Mouse (Mus musculus) 3134 (cell line): ENCODE data around the gene Lrba.

ENCODE experiments used
- DNase-seq: peaks from one replicate; pipeline ENCODE4 v3.0.0-alpha.2; 2011; ENCODE audit warnings: low spot score; ENCODE audit not compliant: insufficient read length; ENCODE audit errors: extremely low read depth

Lrba gene

DNA sequence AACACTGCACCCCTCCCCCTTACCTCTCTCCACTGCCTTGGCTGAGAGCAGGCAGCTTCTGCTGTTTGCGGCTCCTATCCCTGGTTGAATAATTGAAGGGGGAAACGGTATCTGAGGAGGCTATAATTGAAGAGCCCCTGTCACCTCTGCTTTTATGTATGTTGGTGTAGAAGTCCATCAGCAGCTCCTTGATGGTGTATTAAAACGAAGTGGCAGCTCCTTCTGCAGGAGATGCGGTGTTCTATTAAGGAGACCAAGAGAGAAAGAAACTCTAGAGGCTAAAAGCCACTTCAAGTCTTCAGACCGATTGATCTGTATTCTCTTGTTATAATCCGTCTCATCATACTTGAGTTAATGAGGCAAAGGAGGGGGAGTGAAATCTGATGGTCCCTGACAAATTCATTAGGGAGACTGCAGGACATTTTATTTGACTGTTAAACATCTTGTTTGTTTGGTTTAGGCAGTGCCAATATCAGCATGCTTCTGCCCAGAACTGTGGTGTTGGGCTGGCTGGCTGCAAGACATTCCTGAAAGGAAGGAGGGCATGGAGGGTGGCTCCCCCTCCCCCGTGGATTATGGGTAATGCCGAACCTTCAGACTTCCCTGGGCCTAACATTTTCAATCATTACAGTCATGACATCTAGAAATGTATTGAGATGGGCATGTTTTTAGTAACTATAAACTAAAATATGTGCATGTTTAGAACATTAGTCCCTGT is 326.7 kb downstream of the Lrba start:
- no peak for DNase-seq

DNA sequence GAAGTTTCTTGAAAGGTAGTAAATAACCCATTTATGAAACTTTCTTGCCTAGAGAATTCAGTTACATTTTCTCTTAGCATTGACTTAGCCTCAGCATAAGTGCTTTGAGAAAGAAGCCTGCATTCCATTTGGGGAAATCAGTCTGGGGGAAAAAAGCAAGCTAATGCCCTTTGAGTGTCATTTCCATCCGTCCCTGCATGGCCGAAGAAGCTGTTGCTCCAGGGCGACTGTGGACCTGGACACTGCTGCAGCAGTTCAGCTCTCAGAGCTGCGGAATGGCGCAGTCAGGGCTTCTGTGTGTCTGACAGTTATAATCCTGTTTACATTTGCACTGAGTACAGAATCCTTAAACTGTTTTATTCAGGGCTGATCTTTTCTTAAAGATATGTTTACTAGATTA is 327.7 kb downstream of the Lrba start:
- no peak for DNase-seq

DNA sequence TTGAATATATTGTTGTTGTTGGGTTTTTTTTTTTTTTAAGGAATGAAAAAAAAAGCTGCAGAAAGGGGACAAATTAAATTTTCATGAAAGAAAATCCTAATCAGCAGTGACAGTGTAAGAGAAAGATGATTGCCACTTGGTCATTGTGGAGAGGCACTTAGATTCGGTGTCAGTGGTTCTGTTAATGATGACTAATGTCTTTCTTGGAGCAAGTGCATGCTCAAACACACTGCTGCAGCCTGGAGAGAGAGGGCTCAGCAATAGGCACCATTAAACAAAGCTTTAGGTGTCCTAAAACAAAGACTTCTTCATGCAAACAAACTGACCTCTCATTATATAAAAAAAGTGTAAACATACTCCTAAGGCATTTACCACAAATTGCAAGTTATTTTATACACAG is 334.5 kb downstream of the Lrba start:
- no peak for DNase-seq

DNA sequence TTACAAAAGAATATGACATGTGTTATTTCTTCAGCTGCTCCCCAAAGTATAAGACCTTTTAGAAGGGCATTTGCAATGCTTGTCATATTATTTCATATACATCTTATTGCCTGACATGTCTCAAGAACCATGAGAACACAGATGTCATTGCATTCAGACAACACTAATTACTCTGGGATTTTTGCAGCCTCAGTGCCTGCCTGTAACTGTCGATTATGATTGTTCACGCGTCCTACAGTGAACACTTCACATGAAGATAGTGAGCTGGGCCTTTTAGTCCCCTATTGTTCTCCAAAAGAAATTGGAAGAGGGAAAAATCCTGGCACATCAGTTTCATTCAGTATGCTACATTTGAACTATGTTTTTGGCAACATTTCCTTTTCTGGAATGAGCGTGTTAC is 335.2 kb downstream of the Lrba start:
- DNase-seq = no peak

DNA sequence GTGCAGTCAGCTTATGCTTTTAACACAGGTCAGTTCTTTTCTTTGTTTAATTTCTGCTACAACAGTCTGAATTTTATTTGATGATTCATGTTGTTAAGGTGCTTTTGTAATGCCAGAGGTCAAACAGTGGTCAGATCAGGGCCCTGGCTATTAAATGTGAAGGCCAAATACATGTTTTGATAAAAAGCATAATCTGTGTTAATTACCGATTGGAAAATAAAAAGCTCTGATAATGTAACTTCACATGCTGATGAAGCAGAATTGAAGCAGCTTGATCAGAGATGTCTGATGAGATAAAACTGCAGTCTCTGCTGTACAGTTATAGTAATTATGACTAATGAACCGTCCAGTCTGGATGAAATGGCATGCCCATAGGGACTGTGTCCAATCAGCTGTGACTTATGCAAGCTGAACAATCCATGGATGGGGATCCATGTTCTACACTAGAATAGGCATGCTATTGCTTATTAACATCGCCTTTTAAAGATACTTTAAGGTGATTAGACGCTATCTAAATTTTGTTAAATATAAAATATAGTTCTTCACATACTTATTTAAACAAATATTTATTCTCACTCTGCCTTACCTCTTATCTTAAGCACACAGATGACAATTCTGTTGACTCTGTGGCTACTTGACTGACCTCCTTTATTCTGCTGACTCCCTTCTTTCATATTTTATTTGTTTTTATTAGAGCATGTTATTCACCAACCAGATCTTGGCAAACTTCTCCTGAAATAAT is 336.0 kb downstream of the Lrba start:
- DNase-seq = no peak

DNA sequence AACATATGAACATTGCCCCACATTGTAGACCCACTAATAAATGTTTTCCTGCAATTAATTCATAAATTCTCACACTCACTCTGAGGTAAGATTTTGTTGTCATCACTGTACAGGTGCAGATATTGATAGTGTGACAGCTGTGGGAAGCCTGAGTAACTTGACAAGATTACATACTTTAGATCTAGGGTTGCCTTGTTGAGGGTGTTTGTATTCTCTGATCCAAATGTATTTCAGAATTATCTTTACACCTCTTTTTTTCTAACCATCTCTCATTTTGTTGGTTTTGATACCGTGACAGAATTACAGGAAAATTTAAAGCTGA is 336.5 kb downstream of the Lrba start:
- DNase-seq = no peak

DNA sequence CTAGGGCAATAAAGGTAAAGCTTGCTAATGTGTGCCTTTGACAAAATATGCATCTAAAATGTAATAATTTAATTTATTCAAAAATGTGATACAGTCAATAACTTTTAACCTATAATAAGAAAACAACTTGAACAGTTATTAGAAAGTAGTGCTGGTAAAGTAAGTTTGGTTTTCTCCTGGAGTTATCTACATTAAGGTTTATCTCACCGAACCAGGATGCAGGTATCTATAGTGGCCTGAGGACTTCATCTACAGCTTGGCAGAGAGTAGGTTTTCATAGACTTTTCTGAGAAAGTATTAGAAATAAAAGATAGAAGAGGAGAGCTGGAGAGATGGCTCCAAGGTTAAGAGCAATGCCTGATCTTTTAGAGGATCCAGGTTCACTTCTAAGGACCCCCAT is 336.9 kb downstream of the Lrba start:
- no peak for DNase-seq

DNA sequence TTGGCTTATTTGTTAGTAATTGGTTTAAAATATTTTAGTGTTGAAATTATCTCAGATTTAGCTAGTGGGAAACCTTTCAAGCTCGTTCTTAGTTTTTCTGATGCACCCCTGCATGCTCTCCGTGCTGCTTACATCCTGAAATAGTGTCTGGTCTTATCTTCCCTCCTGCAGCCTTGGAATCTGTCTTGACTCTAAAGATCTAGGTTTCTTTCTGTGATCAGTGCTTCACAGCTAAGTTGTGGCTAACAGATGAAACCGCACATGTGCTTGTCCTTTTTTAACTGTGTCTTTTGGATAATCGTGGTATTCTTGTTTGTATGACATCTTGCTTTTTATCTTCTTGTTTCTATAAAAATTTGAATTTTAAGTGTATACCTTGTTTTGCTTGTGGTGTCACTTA is 342.8 kb downstream of the Lrba start:
- no peak for DNase-seq

DNA sequence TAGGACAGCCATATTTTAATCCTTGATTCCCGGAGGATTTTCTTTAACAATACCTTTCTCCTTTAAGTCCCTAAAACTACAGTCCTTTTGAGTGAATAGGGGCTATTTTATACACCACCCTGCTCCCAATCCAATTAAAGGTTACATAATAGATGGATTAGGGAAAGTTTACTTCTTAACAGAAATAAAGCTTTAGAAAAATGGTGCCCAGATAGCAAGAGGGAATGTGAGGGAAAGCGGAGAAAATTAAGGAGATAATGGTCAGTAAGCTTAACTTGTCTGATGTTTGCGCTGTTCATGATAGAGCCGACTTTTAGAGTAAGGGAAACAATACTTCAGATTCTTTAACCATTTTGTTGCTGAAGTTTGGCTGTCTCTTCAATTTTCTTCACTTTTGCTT is 347.0 kb downstream of the Lrba start:
- no peak for DNase-seq

DNA sequence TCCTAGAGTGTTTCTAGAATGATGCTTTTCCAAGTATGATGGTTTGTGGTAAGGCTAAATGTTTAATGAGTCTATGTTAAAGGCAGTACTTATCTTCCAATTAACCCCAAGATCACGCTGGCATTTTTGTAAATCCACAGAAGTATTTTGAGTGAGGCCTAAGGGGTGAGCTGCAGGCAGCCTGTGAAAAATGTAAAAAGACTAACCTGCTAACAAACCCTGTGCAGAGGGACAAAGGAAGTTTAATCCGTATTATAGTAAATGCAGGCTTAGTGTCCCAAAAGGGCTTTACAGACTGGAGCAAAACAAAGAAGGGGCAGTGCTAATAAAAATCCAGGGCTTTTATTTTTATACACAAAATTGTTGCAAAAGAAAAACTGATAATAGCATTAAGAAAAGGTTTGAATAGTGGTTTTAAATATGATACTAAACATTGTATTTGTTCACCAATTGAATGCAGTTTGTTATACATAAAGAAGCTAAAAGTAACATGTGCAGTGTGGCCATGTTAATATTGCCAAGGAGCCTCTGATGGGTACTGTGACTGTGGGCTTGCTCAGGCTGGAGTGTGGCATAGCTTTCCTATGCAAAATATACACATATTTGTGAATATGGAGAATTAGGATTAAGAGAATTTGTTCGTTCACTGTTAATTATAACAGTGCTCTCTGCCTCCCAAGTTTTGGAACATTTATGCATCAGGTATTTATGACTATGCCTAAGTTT is 348.2 kb downstream of the Lrba start:
- DNase-seq = no peak

DNA sequence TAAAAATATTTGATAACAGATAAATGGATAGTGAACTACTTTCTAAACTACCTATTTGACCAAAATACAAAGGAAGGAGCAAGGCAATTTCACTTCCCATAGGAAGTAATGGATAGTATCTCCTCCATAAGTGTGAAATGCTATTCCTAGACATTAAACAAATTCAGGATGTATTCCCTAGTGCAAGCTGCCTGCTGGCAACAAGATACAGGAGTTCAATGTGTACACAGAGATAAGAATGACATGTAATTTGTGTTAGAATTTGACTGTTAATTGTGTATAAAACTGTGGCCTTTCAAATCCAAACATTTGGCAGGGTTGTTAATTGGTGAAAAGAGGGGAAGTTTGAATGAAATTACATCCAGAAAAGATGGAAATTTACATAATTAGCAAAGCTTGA is 350.8 kb downstream of the Lrba start:
- DNase-seq = no peak

DNA sequence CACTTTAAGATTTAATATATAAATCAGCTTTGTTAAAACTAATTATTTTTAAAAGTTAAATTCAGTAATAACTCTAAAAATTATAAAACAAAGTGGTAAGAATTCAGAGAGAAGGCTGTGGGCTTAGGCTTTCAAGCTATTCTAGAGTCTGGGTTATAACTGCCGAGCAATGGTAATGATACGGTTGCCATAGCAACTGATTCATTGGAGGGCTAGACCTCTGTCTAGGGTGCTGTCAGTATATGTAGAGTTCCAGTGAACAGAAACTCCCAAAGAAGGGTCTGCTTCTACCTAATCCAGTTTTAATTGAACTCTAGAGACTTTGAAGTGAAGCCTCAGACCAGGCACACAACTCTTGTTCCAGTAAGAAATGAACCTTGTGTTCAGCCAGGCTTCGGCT is 377.8 kb downstream of the Lrba start:
- DNase-seq = no peak

DNA sequence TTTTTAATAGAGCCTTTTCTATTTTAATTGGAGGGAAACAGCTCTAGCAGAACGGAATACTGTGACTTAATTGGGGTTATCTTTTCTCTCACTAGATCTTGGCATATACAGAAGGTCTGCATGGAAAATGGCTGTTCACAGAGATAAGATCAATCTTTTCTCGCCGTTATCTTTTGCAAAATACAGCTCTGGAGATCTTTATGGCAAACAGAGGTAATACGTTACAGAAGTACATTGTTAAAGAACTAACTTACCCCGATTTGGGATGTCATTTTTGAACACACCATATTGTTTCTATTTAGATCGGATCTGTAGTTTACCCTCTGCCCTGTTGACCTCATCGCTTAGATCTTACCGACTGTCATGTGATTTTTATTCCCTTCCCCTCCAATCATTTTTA is 381.3 kb downstream of the Lrba start:
- DNase-seq = no peak

DNA sequence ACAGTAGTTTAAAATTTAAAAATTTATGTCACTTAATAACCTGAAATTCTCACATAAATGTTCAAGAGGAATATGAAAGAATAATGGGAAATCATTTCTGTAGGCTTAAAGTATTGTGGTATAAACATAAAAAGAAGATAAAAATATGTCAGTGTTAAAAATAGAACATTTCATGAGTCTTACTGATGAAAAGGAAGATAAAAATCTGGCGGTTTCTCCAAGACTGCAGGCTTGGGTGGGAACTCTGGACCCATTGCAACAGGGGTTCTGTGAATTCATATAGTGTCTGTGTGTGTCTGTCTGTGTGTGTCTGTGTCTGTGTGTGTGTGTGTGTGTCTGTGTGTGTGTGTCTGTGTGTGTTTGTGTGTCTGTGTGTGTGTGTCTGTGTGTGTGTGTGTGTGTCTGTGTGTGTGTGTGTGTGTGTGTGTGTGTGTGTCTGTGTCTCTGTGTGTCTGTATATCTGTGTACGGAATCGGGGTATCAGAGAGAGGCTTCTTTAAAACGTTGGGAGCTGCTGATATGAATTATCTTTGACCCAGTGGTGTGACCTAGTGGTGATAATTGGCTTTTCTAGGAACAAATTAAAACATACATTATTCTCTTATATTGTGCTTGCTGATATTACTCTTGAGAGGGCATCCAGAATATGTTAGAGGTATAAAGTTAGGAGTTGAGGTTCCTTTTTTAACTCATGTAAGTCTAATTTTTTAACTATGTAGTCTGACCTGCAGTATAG is 402.7 kb downstream of the Lrba start:
- DNase-seq = no peak

DNA sequence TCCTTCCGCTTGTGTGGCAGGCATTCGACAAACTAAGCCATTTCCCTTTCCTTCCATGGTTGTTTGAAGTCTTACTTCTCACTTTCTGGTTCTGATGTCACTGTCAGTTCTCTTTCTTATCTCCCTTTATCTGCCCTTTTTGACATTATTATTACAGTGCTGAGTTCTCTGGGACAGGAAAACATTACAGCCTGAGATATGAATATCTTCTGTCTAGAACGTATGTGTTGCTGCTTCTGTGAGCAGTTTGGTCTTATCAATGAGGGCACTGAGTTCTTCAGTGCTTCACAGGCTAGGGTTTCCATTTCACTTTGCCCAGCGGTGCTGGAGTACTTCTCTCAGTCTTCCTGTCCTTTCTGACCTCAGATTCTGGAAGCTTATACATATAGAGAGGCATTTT is 404.9 kb downstream of the Lrba start:
- DNase-seq = no peak

DNA sequence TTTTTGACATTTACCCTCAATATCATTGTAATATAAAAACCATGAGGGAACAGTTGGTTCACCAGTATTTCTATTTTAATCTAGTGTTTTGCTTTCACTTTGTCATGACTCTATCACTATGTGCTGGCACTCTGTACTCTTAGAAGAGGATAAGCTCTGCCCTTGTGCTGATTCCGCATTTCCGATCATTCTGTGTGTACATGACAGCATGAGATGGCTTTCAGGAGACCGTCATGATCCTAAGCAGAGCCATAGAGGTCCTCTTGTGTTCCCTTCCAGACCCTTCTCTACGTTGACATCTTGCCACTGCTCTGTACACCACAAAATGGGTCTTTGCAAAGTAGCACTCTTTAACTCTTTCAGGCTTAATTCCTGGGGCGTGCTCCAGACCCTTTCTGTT is 411.0 kb downstream of the Lrba start:
- no peak for DNase-seq

DNA sequence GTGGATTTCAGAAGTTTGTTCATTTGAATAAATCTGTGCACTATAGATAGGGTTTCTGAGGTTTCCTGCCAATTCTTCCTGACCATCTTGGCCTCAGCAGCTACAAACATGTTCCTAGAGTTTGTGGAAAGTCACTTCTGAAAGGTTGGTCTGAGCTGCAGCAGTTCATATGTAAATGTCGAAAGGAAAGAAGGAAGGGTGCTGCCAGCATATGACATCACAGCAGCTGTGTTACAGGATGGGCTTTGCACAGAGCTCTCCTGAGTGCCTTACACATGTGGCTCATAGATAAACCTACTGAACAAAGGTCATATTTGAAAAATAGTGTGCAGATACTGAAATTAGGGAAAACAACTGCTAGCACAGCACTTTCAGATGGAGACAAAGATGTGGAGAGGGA is 411.5 kb downstream of the Lrba start:
- no peak for DNase-seq

DNA sequence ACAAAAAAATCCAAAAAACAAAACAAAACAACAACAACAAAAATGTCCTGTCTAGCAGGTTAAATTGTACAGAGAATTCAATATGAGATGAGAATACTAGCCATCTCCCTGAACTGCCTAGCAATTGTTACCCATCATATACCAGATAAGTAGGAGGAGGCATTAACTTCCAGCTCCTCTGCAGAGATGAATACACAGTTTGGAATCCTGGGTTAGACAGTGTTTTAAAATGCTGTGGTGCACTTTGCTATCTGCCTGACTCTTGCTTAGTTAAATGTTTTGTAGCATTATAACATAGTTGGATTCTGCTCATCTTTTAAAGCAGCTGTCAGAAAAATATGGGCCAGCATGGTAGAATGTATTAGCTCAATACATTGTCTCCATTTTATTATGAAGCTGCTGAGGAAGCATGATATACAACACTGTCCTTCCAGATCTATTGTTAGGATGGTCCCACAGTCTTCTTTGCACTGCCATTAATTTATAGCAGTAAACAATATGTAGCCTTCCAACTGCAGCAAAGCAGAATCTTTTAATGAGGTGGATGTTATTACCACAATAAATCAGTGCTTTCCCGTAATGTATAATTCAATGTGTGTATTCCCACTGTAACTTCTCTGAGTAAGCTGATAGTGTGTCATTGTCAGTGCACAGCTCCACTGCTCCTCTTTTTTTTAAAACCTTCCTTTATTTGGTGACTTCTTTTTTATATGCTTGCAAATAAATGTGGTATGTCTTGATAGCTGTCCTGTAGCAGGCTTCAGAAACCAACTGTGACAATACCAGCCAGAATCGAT is 414.3 kb downstream of the Lrba start:
- no peak for DNase-seq

DNA sequence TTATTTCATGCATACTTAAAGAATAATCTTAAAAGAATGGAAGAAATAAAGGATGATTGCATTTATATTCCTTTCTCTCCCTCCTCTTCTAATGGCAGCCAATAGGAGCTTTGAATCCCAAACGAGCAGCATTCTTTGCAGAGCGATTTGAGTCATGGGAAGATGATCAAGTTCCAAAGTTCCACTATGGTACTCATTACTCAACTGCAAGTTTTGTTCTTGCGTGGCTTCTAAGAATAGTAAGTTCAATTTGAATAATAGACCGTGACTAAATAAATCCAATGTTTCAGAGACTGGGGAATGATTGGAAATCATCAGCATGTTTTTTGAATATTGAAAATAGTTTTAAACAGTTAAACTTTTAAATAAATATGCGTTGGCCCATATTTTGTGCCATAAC is 416.9 kb downstream of the Lrba start:
- no peak for DNase-seq

DNA sequence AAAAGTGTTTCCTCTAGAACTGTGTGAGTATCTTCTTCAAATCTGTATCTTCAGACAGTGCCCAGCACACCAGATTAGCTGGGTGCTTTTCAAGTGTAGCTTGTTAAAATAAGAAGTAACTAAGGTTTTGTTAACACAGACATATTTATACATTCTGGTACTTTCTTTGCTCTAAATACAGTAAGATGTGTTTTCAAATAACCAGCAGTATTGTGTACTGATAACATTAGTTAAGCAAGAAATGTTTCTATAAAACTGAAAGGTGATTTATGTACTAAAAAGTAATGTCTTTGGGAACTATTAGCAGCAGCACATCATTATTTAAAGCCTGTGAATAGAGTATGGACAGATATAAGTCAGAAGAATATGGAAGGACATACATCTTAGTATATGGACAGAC is 417.3 kb downstream of the Lrba start:
- DNase-seq = no peak

DNA sequence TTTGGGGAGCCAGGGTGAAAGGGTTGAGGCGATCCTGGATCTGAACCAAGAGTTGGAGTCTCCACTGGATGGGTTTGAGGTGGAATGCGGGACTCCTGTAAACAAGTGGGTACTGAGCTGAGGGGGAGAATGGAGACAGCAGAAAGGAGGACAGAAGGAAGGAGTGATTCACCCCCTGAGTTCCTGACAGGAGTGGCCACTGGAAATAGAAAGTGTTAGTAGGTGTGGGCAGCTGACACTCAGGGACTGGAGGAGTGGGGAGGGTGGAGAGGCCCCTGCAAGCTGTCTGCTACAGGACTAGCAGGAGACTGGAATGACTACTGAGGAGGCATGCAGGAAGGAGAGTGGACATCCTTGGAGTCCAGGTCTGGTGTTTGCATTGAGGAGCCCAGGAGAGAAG is 422.3 kb downstream of the Lrba start:
- DNase-seq = no peak
